Mouse (Mus musculus) CH12.LX (cell line): ENCODE data around the gene Ntm. TPM values are rescaled to one million over a fixed set of nuclear protein-coding genes. Genes with fewer than 3 reads are reported as not detected.

Experiments used
- DNase-seq: peaks from one replicate; pipeline ENCODE4 v3.0.0-alpha.2; 2013; ENCODE audit errors: extremely low read depth
- H3K27ac ChIP-seq: 2 replicates; pipeline ENCODE4 v1.5.1; 2012; ENCODE audit warnings: low read depth, mild to moderate bottlenecking, control low read depth, moderate library complexity; ENCODE audit not compliant: insufficient read depth
- H3K27me3 ChIP-seq: replicated peaks from 2 replicates; pipeline ENCODE3; 2012; ENCODE audit warnings: inconsistent platforms
- H3K36me3 ChIP-seq, 2 experiments: replicated peaks in 1 of 2; 2 replicates each; pipeline versions ENCODE3 to v1.6.1; 2012; ENCODE audit warnings: inconsistent platforms in 1 of 2, low read length in 1 of 2, mild to moderate bottlenecking in 1 of 2, mixed read lengths in 1 of 2, moderate library complexity in 1 of 2; ENCODE audit not compliant: control insufficient read depth in 1 of 2, insufficient read depth in 1 of 2
- H3K4me1 ChIP-seq, 2 experiments: 2 replicates each; pipeline ENCODE4 v1.6.1; 2012; ENCODE audit warnings: inconsistent platforms in 1 of 2, moderate library complexity in 1 of 2; ENCODE audit not compliant: insufficient read depth in 2 of 2, control insufficient read depth in 1 of 2
- H3K4me2 ChIP-seq: 2 replicates; pipeline ENCODE4 v1.6.1; 2012; ENCODE audit warnings: low read depth, mild to moderate bottlenecking, control low read depth; ENCODE audit not compliant: poor library complexity, insufficient read depth, severe bottlenecking
- H3K4me3 ChIP-seq, 3 experiments: fragments of 150-350 bp in 1 of 3; sonication (generic) in 1 of 3; replicated peaks in 1 of 3; 2 replicates each; pipeline versions ENCODE3 to v1.5.1; 2011 to 2012; ENCODE audit warnings: low read depth in 2 of 3, low read length in 2 of 3, mild to moderate bottlenecking in 2 of 3, moderate library complexity in 2 of 3, control low read depth in 1 of 3, improper control_type of control experiment in 1 of 3, inconsistent platforms in 1 of 3, mixed read lengths in 1 of 3; ENCODE audit not compliant: poor library complexity in 1 of 3
- H3K79me2 ChIP-seq: replicated peaks from 2 replicates; pipeline ENCODE4 v1.6.1; 2012; ENCODE audit warnings: mild to moderate bottlenecking, moderate library complexity; ENCODE audit not compliant: control insufficient read depth, poor library complexity, insufficient read depth, severe bottlenecking; ENCODE audit errors: extremely low read depth
- H3K9ac ChIP-seq: 2 replicates; pipeline ENCODE4 v1.6.1; 2012; ENCODE audit warnings: low read depth, mild to moderate bottlenecking, control low read depth, moderate library complexity; ENCODE audit not compliant: insufficient read depth
- H3K9me3 ChIP-seq: replicated peaks from 2 replicates; pipeline ENCODE3; 2012; ENCODE audit warnings: low read length, inconsistent platforms, mixed read lengths
- BHLHE40 ChIP-seq: IDR thresholded peaks from 2 replicates; pipeline ENCODE4 v1.6.1; 2011; ENCODE audit warnings: mild to moderate bottlenecking, low read depth, low read length, improper control_type of control experiment
- CHD1 ChIP-seq: IDR thresholded peaks from 2 replicates; pipeline ENCODE4 v1.6.1; 2012; ENCODE audit warnings: low read depth, low read length, improper control_type of control experiment, inconsistent platforms
- CHD2 ChIP-seq: IDR thresholded peaks from 2 replicates; pipeline ENCODE4 v1.6.1; 2011; ENCODE audit warnings: low read length, improper control_type of control experiment
- CTCF ChIP-seq, 2 experiments: IDR thresholded peaks in 1 of 2; conservative IDR thresholded peaks in 1 of 2; 2 replicates each; pipeline ENCODE4 v1.5.1; 2011 to 2012; ENCODE audit warnings: low read depth in 2 of 2, low read length in 2 of 2, improper control_type of control experiment in 1 of 2, inconsistent platforms in 1 of 2, mild to moderate bottlenecking in 1 of 2, moderate library complexity in 1 of 2
- ELF1 ChIP-seq: IDR thresholded peaks from 2 replicates; pipeline ENCODE4 v1.6.1; 2014; ENCODE audit warnings: low read depth, mild to moderate bottlenecking, inconsistent platforms, low read length, improper control_type of control experiment
- EP300 ChIP-seq: IDR thresholded peaks from 2 replicates; pipeline ENCODE4 v1.6.1; 2011; ENCODE audit warnings: low read length, improper control_type of control experiment
- HCFC1 ChIP-seq: IDR thresholded peaks from 2 replicates; pipeline ENCODE4 v1.6.1; 2012; ENCODE audit warnings: low read depth, mild to moderate bottlenecking, inconsistent platforms, low read length, improper control_type of control experiment
- JUN ChIP-seq: IDR thresholded peaks from 2 replicates; pipeline ENCODE4 v1.6.1; 2011; ENCODE audit warnings: low read depth, mild to moderate bottlenecking, low read length, improper control_type of control experiment, moderate library complexity; ENCODE audit not compliant: insufficient read depth
- JUND ChIP-seq: conservative IDR thresholded peaks from 2 replicates; pipeline ENCODE4 v1.6.1; 2011; ENCODE audit warnings: low read depth, low read length, improper control_type of control experiment
- MEF2A ChIP-seq: IDR thresholded peaks from 2 replicates; pipeline ENCODE4 v1.6.1; 2014; ENCODE audit warnings: low read depth, mild to moderate bottlenecking, inconsistent platforms, low read length, improper control_type of control experiment, borderline replicate concordance
- MXI1 ChIP-seq: IDR thresholded peaks from 2 replicates; pipeline ENCODE4 v1.6.1; 2011; ENCODE audit warnings: mild to moderate bottlenecking, low read depth, low read length, improper control_type of control experiment
- MYC ChIP-seq: IDR thresholded peaks from 2 replicates; pipeline ENCODE4 v1.6.1; 2011; ENCODE audit warnings: low read depth, mild to moderate bottlenecking, improper control_type of control experiment, low read length
- NELFE ChIP-seq: IDR thresholded peaks from 2 replicates; pipeline ENCODE4 v1.6.1; 2011; ENCODE audit warnings: low read depth, low read length, improper control_type of control experiment
- PAX5 ChIP-seq: IDR thresholded peaks from 2 replicates; pipeline ENCODE4 v1.6.1; 2012; ENCODE audit warnings: low read length, inconsistent platforms, mixed read lengths
- POLR2A ChIP-seq: IDR thresholded peaks from 2 replicates; pipeline ENCODE4 v1.6.1; 2011; ENCODE audit warnings: low read depth, mild to moderate bottlenecking, improper control_type of control experiment, low read length
- RCOR1 ChIP-seq: conservative IDR thresholded peaks from 2 replicates; pipeline ENCODE4 v1.6.1; 2012; ENCODE audit warnings: low read depth, mild to moderate bottlenecking, inconsistent platforms, low read length, improper control_type of control experiment
- SMC3 ChIP-seq: IDR thresholded peaks from 2 replicates; pipeline ENCODE4 v1.6.1; 2011; ENCODE audit warnings: low read depth, low read length, improper control_type of control experiment
- TBP ChIP-seq: conservative IDR thresholded peaks from 2 replicates; pipeline ENCODE4 v1.6.1; 2011; ENCODE audit warnings: low read depth, low read length, improper control_type of control experiment
- UBTF ChIP-seq: IDR thresholded peaks from 2 replicates; pipeline ENCODE4 v1.6.1; 2012; ENCODE audit warnings: low read depth, mild to moderate bottlenecking, inconsistent platforms, low read length, improper control_type of control experiment, moderate library complexity
- USF1 ChIP-seq: IDR thresholded peaks from 2 replicates; pipeline ENCODE4 v1.6.1; 2014; ENCODE audit warnings: low read depth, mild to moderate bottlenecking, inconsistent platforms, low read length, improper control_type of control experiment
- USF2 ChIP-seq: conservative IDR thresholded peaks from 2 replicates; pipeline ENCODE4 v1.6.1; 2011; ENCODE audit warnings: low read depth, low read length, improper control_type of control experiment
- ZMIZ1 ChIP-seq: IDR thresholded peaks from 2 replicates; pipeline ENCODE4 v1.6.1; 2012; ENCODE audit warnings: low read depth, mild to moderate bottlenecking, inconsistent platforms, low read length, improper control_type of control experiment
- ZNF384 ChIP-seq: IDR thresholded peaks from 2 replicates; pipeline ENCODE4 v1.6.1; 2012; ENCODE audit warnings: low read depth, low read length, improper control_type of control experiment, inconsistent platforms
- dilution Hi-C: fragments of 300-500 bp; cut with MboI; formaldehyde crosslinking; loops from 2 replicates; pipeline ENCODE4 v1.14.3; 2020; ENCODE audit warnings: low sequenced_read_pairs; ENCODE audit not compliant: extremely low pct_unique_long_range_greater_than_20kb, extremely low pct_ligation_motif_present
- in situ Hi-C: fragments of 300-500 bp; cut with MboI; formaldehyde crosslinking; loops from 3 replicates; pipeline ENCODE4 v1.14.3; 2019; ENCODE audit warnings: low sequenced_read_pairs, low pct_ligation_motif_present, low pct_unique_long_range_greater_than_20kb, mixed read lengths
- polyA plus RNA-seq: library from polyadenylated mRNA; unstranded; fragments of >175 nt; gene quantifications from 2 replicates; pipeline ENCODE4 v1.2.1, GENCODE M21; 2012; ENCODE audit warnings: low read depth; ENCODE audit not compliant: insufficient read length
- total RNA-seq, 2 experiments: library from RNA; depleted of rRNA; stranded (reverse); fragments of 300-350 nt in 1 of 2; fragments of >200 nt in 1 of 2; gene quantifications; 2 replicates each; pipeline ENCODE4 v1.2.3; 2012 to 2014

Ntm gene
- total and polyA plus RNA-seq, 3 experiments: not detected

- Histone ChIP-seq H3K4me1 (no peaks in the 10 kb centered on the region), H3K9ac (no peak overlapping the region), H3K27me3 (no peaks in the 10 kb centered on the region), H3K36me3 (no peaks in the 10 kb centered on the region), H3K4me2 (no peak overlapping the region), H3K79me2 (no peaks in the 10 kb centered on the region), H3K9me3 (peaks cover 52% of the 10 kb centered on the region), H3K4me3 (no peak overlapping the region), H3K27ac (no peak overlapping the region)
- in situ Hi-C loops (no loop called here), dilution Hi-C loops (no loop called here)
- TF ChIP-seq MYC (no peak), USF1 (no peak), CTCF (conservative IDR thresholded peaks at IDR 0.05 in 1 of 2, IDR thresholded peaks at IDR 0.05 in 1 of 2; ENCODE audit: low read depth in 2 of 2, low read length in 2 of 2) (no peak), ZNF384 (no peak), TBP (no peak), POLR2A (no peak), ELF1 (no peak), HCFC1 (no peak), RCOR1 (no peak), EP300 (no peak), ZMIZ1 (no peak), MXI1 (no peak)
- DNase-seq: no peak
Observed at GRCm38 (mm10) chr9:29482272-29482671, 480.7 kb downstream of the Ntm start.

- in situ Hi-C loops: no loop called here
- no peaks in the 10 kb centered on the region for H3K36me3 ChIP-seq
Observed at GRCm38 (mm10) chr9:29479051-29479450, 483.9 kb downstream of the Ntm start.

GRCm38 (mm10) chr9:29477219-29477618, 485.7 kb downstream of the Ntm start:
- H3K4me2 ChIP-seq: no peak overlapping the region
- dilution Hi-C loops: no loop called here
- H3K79me2 ChIP-seq: no peaks in the 10 kb centered on the region
- no peak for TF ChIP-seq BHLHE40
- no peak for TF ChIP-seq UBTF
- TF ChIP-seq MXI1: no peak
- no peak for TF ChIP-seq JUND
- TF ChIP-seq NELFE: no peak
- no peak for TF ChIP-seq SMC3
- no peak for TF ChIP-seq ELF1
- TF ChIP-seq POLR2A: no peak
- TF ChIP-seq RCOR1: no peak
- TF ChIP-seq USF2: no peak
- no peak for TF ChIP-seq CHD2
- no peak for TF ChIP-seq CHD1
- no peak for TF ChIP-seq TBP
- no peak for TF ChIP-seq PAX5
- no peak for TF ChIP-seq MEF2A
- TF ChIP-seq JUN: no peak
- no peak for TF ChIP-seq EP300
- H3K27ac ChIP-seq: no peak overlapping the region
- H3K4me3 ChIP-seq: no peak overlapping the region
- DNase-seq: no peak
- H3K27me3 ChIP-seq: no peaks in the 10 kb centered on the region
- H3K4me1 ChIP-seq: no peaks in the 10 kb centered on the region
- H3K36me3 ChIP-seq: no peaks in the 10 kb centered on the region
- H3K9ac ChIP-seq: no peak overlapping the region
- H3K9me3 ChIP-seq: peaks cover 63% of the 10 kb centered on the region
- in situ Hi-C loops: no loop called here

More at GRCm38 (mm10) chr9:29479051-29479450, 483.9 kb downstream of the Ntm start:
- DNase-seq: no peak
- Histone ChIP-seq H3K4me3 (no peak overlapping the region), H3K27me3 (no peaks in the 10 kb centered on the region)
- TF ChIP-seq ZNF384: no peak
- no peak for TF ChIP-seq JUN
- TF ChIP-seq MEF2A: no peak
- no peak for TF ChIP-seq CTCF (conservative IDR thresholded peaks at IDR 0.05 in 1 of 2, IDR thresholded peaks at IDR 0.05 in 1 of 2; ENCODE audit: low read depth in 2 of 2, low read length in 2 of 2)
- TF ChIP-seq, all 38 proteins: peak for 0
- no peaks in the 10 kb centered on the region for H3K79me2 ChIP-seq
- dilution Hi-C loops: no loop called here
- H3K27ac ChIP-seq: no peak overlapping the region
- peaks cover 56% of the 10 kb centered on the region for H3K9me3 ChIP-seq
- H3K4me1 ChIP-seq: no peaks in the 10 kb centered on the region
- H3K9ac ChIP-seq: no peak overlapping the region
- no peak overlapping the region for H3K4me2 ChIP-seq
